Mouse (Mus musculus) 3T3-L1 (cell line): ENCODE measurements around the gene Vmn1r126.
"Not testable (repeated sequence)": the region's sequence is repeated elsewhere in the genome, so short reads cannot be mapped to it uniquely, and the experiment has no call there.

Source experiments
- DNase-seq: peaks from one replicate; pipeline ENCODE4 v3.0.0-alpha.2; 2015; ENCODE audit warnings: low read depth, low spot score

The Vmn1r126 gene

GRCm38 (mm10) chr7:21301367-21301766 is at the start of gene Vmn1r126:
TSS of gene Vmn1r126 (minus strand) at chr7:21301467.
- DNase-seq, result not testable (repeated sequence)

- DNase-seq, result not testable (repeated sequence)
Observed at GRCm38 (mm10) chr7:21349073-21349472, 47.8 kb upstream of the Vmn1r126 start, which contains the start of gene Vmn1r128. TSS of gene Vmn1r128 (plus strand) at chr7:21349373.

GRCm38 (mm10) chr7:21319761-21320160 is 18.5 kb upstream of the Vmn1r126 start, which contains the start of gene Vmn1r127:
TSS of gene Vmn1r127 (minus strand) at chr7:21319861.
- not testable (repeated sequence) for DNase-seq

GRCm38 (mm10) chr7:21271879-21272278 is 29.4 kb downstream of the Vmn1r126 start, which contains the start of gene Vmn1r125:
TSS of gene Vmn1r125 (plus strand) at chr7:21272179.
- not testable (repeated sequence) for DNase-seq

GRCm38 (mm10) chr7:21260517-21260916 is 40.8 kb downstream of the Vmn1r126 start, which contains the start of gene Vmn1r124:
TSS of gene Vmn1r124 (minus strand) at chr7:21260617.
- not testable (repeated sequence) for DNase-seq
